Mouse (Mus musculus) embryonic facial prominence, embryonic 14.5 days (tissue): ENCODE data around the gene Fzd4. TPM values are rescaled to one million over a fixed set of nuclear protein-coding genes. Genes with fewer than 3 reads are reported as not detected.

Experiments used
- ATAC-seq: fragments of 200-750 bp; cut with Nextera tagmentation; 2 replicates; pipeline ENCODE4 v1.8.0; 2017; ENCODE audit warnings: low read depth, moderate number of reproducible peaks, moderate TSS enrichment
- DNase-seq: peaks from one replicate; pipeline ENCODE4 v3.0.0-alpha.2; 2015; ENCODE audit warnings: low spot score
- H3K27ac ChIP-seq: fragments of 300-500 bp; sonication (generic); replicated peaks from 2 replicates; pipeline ENCODE4 v1.5.1; 2014; ENCODE audit warnings: low read depth, mild to moderate bottlenecking, low read length, moderate library complexity
- H3K27me3 ChIP-seq: fragments of 300-500 bp; sonication (generic); replicated peaks from 2 replicates; pipeline ENCODE4 v1.6.1; 2014; ENCODE audit warnings: low read length; ENCODE audit not compliant: control insufficient read depth, insufficient read depth
- H3K36me3 ChIP-seq: fragments of 300-500 bp; sonication (generic); 2 replicates; pipeline ENCODE4 v1.6.1; 2014; ENCODE audit warnings: low read length, mixed read lengths; ENCODE audit not compliant: control insufficient read depth, insufficient read depth
- H3K4me1 ChIP-seq: fragments of 300-500 bp; sonication (generic); 2 replicates; pipeline ENCODE4 v1.6.1; 2014; ENCODE audit warnings: antibody characterized with exemption, low read length; ENCODE audit not compliant: control insufficient read depth, insufficient read depth
- H3K4me2 ChIP-seq: fragments of 300-500 bp; sonication (generic); 2 replicates; pipeline ENCODE4 v1.6.1; 2014; ENCODE audit warnings: low read depth, mild to moderate bottlenecking, low read length, moderate library complexity, mixed read lengths
- H3K4me3 ChIP-seq: fragments of 300-500 bp; sonication (generic); 2 replicates; pipeline ENCODE4 v1.5.1; 2014; ENCODE audit warnings: low read depth, mild to moderate bottlenecking, low read length
- H3K9ac ChIP-seq: fragments of 300-500 bp; sonication (generic); 2 replicates; pipeline ENCODE4 v1.6.1; 2014; ENCODE audit warnings: low read depth, mild to moderate bottlenecking, low read length, moderate library complexity, mixed read lengths
- H3K9me3 ChIP-seq: fragments of 300-500 bp; sonication (generic); 2 replicates; pipeline ENCODE4 v1.6.1; 2016; ENCODE audit warnings: low read length; ENCODE audit not compliant: control insufficient read depth
- WGBS: fragments of 180-500 bp; shearing (Covaris S2); extraction: QIAGEN DNeasy Blood & Tissue Kit; methylation state at CpG from one replicate; pipeline ENCODE4 v1.1.7; 2014; 5-methylcytosine and 5-hydroxymethylcytosine counted together
- polyA plus RNA-seq: library from polyadenylated mRNA; unstranded; fragments of >200 nt; fragmentation: Nextera tagmentation; extraction: Ambion mirVana; gene quantifications from 2 replicates; pipeline ENCODE4 v1.2.1, GENCODE M21; 2014

Fzd4 gene
- polyA plus RNA-seq, 1 experiment from 2014 or later: 20.2 TPM

- no peak for ATAC-seq
- no peaks in the 10 kb centered on the region for H3K9me3 ChIP-seq
- no peak overlapping the region for H3K4me3 ChIP-seq
- WGBS: 55% methylated on average over 8 of the region's 8 CpGs
- no peaks in the 10 kb centered on the region for H3K36me3 ChIP-seq
- H3K4me1 ChIP-seq: no peaks in the 10 kb centered on the region
- no peak for DNase-seq
- peak overlapping the region; percentile 33 for H3K4me2 ChIP-seq
- H3K27ac ChIP-seq: peak overlapping the region; percentile 36; the same call in 1 of the 2 replicates
- no peak overlapping the region for H3K9ac ChIP-seq
- H3K27me3 ChIP-seq: no peaks in the 10 kb centered on the region
Observed at GRCm38 (mm10) chr7:89418127-89418653, 14.0 kb downstream of the Fzd4 start.

- Histone ChIP-seq H3K4me1 (0 out of 2 replicates have a peak, but pooled peaks cover 2% of the 10 kb centered on the region), H3K4me2 (peak overlapping the region; percentile 33), H3K4me3 (no peak overlapping the region), H3K27me3 (no peaks in the 10 kb centered on the region), H3K9ac (no peak overlapping the region), H3K36me3 (no peaks in the 10 kb centered on the region), H3K9me3 (no peaks in the 10 kb centered on the region), H3K27ac (no peak overlapping the region)
- no peak for ATAC-seq
- 36% methylated on average over 3 of the region's 3 CpGs for WGBS
- no peak for DNase-seq
Observed at GRCm38 (mm10) chr7:89418917-89419679, 14.9 kb downstream of the Fzd4 start.

- H3K4me2 ChIP-seq: no peak overlapping the region
- H3K36me3 ChIP-seq: no peaks in the 10 kb centered on the region
- H3K9me3 ChIP-seq: no peaks in the 10 kb centered on the region
- H3K9ac ChIP-seq: no peak overlapping the region
- ATAC-seq: no peak
- no peak for DNase-seq
- no peaks in the 10 kb centered on the region for H3K27me3 ChIP-seq
- no peak overlapping the region for H3K27ac ChIP-seq
- H3K4me3 ChIP-seq: no peak overlapping the region
- WGBS: 96% methylated on average over 5 of the region's 5 CpGs
- 0 out of 2 replicates have a peak, but pooled peaks cover 7% of the 10 kb centered on the region for H3K4me1 ChIP-seq
Observed at GRCm38 (mm10) chr7:89421294-89421693, 17.1 kb downstream of the Fzd4 start.

GRCm38 (mm10) chr7:89422650-89423049, 18.5 kb downstream of the Fzd4 start:
- DNase-seq (no peak), ATAC-seq (no peak)
- H3K9ac ChIP-seq: no peak overlapping the region
- H3K9me3 ChIP-seq: no peaks in the 10 kb centered on the region
- H3K4me2 ChIP-seq: no peak overlapping the region
- no peaks in the 10 kb centered on the region for H3K36me3 ChIP-seq
- H3K27ac ChIP-seq: no peak overlapping the region
- H3K27me3 ChIP-seq: no peaks in the 10 kb centered on the region
- 41% methylated on average over 8 of the region's 8 CpGs for WGBS
- H3K4me3 ChIP-seq: no peak overlapping the region
- H3K4me1 ChIP-seq: 0 out of 2 replicates have a peak, but pooled peaks cover 7% of the 10 kb centered on the region

- H3K4me3 ChIP-seq: no peak overlapping the region
- no peak overlapping the region for H3K9ac ChIP-seq
- DNase-seq (no peak), ATAC-seq (no peak)
- 0 out of 2 replicates have a peak, but pooled peaks cover 7% of the 10 kb centered on the region for H3K4me1 ChIP-seq
- WGBS: 21% methylated on average over 5 of the region's 5 CpGs
- H3K27ac ChIP-seq: no peak overlapping the region
- H3K4me2 ChIP-seq: no peak overlapping the region
- H3K9me3 ChIP-seq: no peaks in the 10 kb centered on the region
- H3K27me3 ChIP-seq: no peaks in the 10 kb centered on the region
- no peaks in the 10 kb centered on the region for H3K36me3 ChIP-seq
Observed at GRCm38 (mm10) chr7:89423194-89423593, 19.0 kb downstream of the Fzd4 start.

- ATAC-seq (no peak), DNase-seq (peak; percentile 62)
- Histone ChIP-seq H3K4me3 (no peak overlapping the region), H3K9me3 (no peaks in the 10 kb centered on the region), H3K27me3 (no peaks in the 10 kb centered on the region), H3K36me3 (no peaks in the 10 kb centered on the region), H3K4me2 (no peak overlapping the region), H3K9ac (no peak overlapping the region), H3K4me1 (0 out of 2 replicates have a peak, but pooled peaks cover 7% of the 10 kb centered on the region), H3K27ac (no peak overlapping the region)
- 32% methylated on average over 8 of the region's 8 CpGs for WGBS
Observed at GRCm38 (mm10) chr7:89423688-89424255, 19.6 kb downstream of the Fzd4 start.

- Histone ChIP-seq H3K36me3 (no peaks in the 10 kb centered on the region), H3K9ac (no peak overlapping the region), H3K4me1 (0 out of 2 replicates have a peak, but pooled peaks cover 7% of the 10 kb centered on the region), H3K4me3 (no peak overlapping the region), H3K27ac (no peak overlapping the region), H3K4me2 (no peak overlapping the region), H3K9me3 (no peaks in the 10 kb centered on the region), H3K27me3 (no peaks in the 10 kb centered on the region)
- 76% methylated on average over 5 of the region's 5 CpGs for WGBS
- ATAC-seq: no peak
- DNase-seq: no peak
Observed at GRCm38 (mm10) chr7:89424659-89425058, 20.5 kb downstream of the Fzd4 start.

- Histone ChIP-seq H3K4me1 (0 out of 2 replicates have a peak, but pooled peaks cover 7% of the 10 kb centered on the region), H3K27ac (no peak overlapping the region), H3K4me3 (no peak overlapping the region), H3K27me3 (no peaks in the 10 kb centered on the region), H3K4me2 (no peak overlapping the region), H3K36me3 (no peaks in the 10 kb centered on the region), H3K9ac (no peak overlapping the region), H3K9me3 (no peaks in the 10 kb centered on the region)
- DNase-seq: no peak
- 33% methylated on average over 11 of the region's 11 CpGs for WGBS
- ATAC-seq: no peak
Observed at GRCm38 (mm10) chr7:89425803-89426725, 21.9 kb downstream of the Fzd4 start.
